Mouse (Mus musculus) G1E-ER4 (cell line): ENCODE data around the gene Hes5. TPM values are rescaled to one million over a fixed set of nuclear protein-coding genes. Genes with fewer than 3 reads are reported as not detected.

Source experiments
- GATA1 ChIP-seq: IDR thresholded peaks from one replicate; pipeline ENCODE4 v1.8.0; 2012; ENCODE audit warnings: low read length, inconsistent platforms
- polyA plus RNA-seq: library from polyadenylated mRNA; stranded (reverse); fragments of >175 nt; gene quantifications from 2 replicates; pipeline ENCODE4 v1.2.3, GENCODE M21; 2012

The Hes5 gene
- polyA plus RNA-seq, 1 experiment: not detected

DNA sequence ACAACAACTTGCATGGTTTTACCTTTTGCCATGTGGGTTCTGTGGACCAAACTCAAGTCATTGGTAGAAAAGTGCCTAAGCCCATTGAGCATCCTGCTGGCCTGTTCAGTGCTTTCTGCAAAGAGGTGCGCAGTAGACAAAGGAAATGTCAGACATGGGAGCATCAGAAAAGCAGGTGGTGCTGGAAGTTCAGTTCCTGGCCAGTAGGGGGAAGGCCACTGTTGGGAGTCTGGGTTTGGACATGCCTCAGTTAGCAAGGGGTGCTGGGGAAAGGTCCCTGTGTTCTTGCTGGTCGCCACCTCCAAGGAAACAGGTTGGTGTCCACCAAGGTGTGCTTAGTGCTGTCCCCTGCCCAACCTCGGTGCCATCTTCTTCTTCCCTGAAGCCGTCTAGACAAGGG lies 19.4 kb downstream of the Hes5 start:
- no peak for TF ChIP-seq GATA1

DNA sequence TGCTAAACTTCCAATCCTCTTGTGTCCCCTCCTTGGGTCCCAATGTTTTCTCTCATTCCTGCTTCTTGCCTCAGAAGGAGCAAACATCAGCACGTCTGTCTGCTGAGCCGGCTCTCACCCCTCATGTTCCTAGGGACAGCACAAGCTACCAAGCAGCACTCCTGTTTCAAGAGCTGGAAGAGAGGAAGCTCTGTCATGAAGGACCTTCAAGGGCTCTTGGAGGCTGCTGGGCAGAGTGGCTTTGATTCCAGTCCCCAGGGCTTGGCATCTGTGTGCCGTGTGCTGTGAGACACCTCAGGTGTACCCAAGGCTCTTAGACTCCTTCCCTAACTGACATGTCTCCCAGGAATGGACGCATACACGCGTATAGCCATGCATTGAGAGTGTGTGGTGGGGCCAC lies 20.4 kb downstream of the Hes5 start:
- no peak for TF ChIP-seq GATA1

DNA sequence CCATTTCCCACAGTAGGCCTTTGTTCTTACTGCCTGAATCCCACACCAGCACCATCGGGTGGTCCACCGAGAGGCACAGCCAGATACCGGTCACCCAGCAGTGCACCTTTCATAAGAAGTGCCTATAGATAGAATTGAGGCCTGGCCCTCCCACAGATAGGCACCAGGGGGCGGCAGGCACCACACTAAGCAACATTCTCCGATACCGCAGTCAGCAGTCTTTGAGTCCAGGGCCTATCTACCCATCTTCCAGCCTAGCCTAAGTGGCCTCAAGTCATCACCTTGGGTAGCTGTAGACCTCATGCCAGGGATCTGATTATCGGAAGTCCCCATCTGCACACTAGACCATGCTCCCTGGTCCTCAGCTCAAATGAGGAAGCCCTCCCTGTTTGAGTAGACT lies 20.8 kb downstream of the Hes5 start:
- no peak for TF ChIP-seq GATA1

DNA sequence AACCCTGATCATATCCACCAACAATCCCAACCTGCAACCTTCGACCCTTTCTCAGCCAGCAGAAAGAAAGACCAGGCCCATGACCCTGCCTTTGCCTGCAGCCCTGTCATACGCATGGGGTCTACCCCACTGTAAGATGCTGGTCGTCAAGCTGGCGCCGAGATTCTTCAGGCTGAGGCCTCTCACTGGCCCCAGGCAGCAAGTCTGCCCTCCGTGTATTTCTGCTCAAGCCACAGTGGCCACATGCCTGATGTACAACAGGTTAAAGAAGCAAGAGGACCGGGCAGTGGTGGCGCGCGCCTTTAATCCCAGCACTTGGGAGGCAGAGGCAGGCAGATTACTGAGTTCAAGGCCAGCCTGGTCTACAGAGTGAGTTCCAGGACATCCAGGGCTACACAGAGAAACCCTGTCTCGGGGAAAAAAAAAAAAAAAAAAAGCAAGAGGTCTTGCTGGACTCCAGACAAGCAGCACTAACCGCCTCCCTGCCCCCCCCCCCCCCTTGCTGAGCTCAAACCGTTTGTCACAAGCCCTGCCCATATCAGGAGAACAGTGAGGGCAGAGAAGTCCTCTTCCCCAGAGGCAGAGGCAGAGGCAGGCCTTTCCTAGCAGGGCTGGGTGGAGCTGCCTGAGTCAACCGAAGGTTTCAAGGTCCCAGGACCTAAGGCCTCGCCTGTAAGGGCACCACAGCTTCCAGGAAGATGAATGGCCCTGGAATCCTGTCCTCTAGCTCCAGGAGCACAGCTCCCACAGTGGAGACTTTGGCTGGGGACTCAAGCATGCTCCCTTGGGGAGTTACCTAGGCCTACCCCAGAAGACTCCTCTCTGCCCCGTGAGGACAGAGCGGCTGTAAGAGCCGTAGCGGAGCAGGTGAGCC lies 21.8 kb downstream of the Hes5 start:
- no peak for TF ChIP-seq GATA1

DNA sequence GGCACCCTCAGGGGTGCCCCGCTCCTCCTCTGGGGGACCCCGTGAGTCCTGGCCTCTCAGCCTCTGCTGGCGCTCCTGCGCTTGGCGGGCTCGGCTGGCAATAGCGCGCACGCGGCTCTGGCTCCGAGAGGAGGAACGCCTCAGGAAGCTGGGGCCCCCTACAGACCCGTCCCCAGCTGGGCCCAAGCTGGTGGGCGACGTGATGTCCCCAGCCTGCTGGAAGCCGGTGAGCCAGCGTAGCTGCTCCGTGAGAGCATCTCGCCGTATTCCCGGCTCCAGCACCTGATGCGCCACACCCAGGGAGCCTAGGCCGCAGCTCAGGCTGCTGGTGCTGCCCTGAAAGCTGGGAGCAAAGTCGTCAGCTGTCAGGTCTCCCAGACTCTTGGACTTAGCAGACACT lies 23.0 kb downstream of the Hes5 start:
- no peak for TF ChIP-seq GATA1

DNA sequence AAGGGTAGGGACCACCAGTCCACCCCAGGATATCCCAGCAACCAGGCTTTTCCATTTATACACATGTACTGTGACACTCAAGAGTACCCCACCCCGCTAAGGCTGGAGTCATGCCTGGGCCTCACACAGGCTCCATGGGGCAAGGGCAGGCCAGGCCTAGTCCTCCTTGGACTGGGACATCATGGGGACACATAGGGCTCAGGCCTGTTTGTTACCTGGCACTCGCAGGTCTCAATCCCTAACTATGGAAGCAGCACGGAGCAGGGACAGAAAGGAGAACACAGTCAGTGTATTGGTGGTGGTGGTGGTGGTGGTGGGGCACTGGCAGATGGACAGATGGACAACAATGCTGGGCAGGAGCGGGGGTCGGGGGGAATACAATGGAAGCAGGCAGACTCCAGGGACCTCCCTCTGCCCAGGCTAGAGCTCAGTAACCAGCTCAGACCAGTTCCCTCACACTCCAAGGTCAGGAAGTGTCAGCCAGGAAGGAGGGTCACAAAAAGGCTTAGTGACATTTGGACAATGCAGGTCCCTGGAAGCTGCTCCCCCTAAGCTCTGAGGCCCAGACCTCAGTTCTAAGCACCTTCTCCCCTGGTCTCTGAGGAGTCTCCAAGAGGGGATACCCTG lies 24.5 kb downstream of the Hes5 start:
- TF ChIP-seq GATA1: no peak

DNA sequence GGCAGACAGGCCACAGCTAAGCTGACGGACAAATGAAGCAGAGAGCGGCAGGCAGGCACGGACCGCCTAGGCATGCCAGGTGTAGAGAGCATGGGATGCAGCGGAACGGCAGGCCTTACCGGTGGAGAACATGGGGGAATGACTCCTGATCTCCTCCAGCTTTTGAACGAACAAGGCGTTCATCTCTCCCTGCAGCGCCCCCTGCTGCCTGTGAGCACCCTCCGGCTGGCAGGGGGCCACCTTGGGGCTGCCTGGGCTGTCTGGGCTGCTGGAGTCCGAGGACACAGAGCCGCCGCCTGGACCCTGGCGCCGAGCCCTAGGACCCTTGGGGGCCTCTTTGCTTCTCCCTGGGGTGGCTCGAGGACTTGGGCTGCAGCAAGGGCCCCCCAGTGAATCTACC lies 25.4 kb downstream of the Hes5 start:
- TF ChIP-seq GATA1: no peak

DNA sequence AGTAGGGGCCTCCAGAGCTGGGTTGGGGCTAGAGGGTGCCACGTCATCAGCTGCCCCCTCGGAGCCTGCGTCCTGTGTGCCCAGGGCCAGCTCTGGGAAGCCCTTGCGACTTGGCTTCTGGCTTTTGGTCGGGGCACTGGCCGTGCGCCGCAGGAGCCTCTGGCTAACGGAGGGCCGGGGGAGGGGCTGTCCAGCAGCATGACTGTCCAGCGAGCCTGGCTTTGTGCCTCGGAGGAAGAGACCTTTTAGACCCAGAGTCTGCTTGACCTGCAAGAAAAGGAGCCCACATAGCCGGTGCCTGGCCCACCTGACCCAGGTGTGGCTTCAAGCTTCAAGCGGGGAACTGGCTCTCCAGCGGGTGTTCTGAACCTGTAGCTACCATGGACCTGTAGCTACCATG lies 26.0 kb downstream of the Hes5 start:
- TF ChIP-seq GATA1: no peak

DNA sequence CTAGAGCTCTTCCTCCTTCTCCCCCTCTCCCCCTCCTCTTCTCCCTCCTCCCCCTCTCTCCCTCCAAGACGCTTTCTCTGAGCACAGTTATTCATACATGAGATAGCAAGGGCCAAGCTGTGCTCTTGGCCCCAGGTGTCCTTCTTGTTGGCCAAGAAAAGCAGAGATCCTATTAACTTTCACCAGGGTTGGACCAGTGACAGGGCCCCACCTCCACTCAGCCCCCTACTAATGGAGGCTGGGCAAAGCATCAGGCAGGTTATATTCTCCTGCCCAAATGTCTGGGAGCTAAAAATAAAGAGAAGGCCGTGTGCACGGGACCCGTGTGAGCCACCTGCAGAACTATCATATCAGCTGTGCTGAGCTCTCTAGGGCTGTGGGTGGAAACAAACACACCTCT lies 34.2 kb downstream of the Hes5 start:
- no peak for TF ChIP-seq GATA1

DNA sequence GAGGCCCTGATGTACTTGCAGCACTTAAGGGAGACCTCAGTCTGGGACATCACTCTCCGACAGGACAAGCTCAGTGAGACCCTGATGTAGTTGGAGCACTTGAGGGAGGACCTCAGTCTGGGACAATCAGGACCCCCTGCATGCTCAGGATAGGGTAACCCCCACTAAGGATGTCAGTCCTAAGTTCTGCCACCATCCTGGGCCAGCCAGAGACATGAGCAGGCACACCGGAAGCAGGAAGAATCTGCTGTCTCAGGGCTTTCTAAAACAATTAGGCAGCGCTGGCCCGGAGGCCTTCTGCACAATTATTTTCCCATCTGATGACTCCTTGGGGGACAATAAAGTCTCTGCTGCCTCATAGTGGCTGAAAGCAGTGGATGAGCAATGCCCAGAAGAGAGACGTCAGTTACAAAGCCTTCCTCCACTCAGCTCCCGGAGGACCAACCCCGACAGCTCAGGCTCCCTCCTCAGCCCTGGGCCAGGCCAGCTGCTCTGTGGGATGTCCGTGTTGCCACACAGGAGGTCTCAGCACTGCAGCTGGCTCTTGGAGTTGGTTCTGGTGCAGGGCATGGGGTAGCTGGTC lies 35.9 kb downstream of the Hes5 start:
- no peak for TF ChIP-seq GATA1

DNA sequence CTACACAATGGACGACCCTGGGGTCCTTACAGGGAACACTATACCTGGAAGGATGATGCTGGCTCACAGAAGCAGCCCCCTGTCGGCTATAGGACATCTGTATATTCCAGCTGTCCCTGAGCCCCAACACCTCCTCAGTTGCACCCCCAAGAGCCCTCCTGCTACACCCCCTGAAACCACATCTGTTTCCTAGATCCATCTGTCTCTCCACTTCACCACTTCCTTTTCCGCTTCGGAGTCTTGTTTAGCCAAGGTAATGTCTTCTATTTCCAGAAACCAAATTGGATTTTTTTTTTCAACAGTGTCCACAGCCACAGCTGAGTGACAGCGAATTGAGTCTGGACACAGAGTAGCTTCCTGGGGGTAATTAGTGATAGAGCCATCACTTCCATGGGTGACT lies 38.7 kb downstream of the Hes5 start:
- TF ChIP-seq GATA1: no peak

DNA sequence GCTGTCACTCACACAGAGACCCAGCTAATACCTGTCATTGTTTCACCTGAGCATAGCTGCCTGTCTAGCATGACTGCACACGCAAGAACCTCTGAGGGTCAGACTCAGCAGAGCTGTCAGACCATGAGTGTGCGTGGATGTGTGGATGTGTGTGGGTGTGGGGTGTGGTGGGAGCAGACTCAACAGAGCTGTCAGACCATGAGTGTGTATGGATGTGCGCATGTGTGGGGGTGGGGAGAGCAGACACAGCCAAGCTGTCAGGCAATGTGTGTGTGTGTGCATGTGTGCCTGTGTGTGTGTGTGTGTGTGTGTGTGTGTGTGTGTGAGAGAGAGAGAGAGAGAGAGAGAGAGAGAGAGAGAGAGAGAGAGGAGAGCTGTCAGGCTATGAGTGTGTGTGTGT lies 44.6 kb downstream of the Hes5 start:
- TF ChIP-seq GATA1: no peak

DNA sequence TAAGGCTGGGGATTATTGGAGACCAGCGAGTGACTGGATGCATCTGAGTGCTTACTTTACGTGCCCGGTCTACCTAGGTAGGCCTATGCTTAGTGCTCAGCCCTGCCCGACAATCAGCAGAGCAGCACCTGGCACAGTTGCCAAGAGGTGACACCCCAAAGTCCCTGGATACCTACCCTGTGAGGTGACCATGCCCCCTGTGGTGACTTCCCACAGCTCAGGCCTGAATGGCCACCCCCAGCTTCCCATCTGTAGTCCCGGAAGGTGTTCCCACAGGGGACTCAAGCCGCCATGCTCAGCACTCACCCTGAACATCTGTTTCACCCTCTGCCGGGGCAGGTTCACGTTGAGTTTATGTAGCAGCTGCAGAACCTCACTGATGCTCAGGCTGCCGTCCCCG lies 45.6 kb downstream of the Hes5 start:
- TF ChIP-seq GATA1: no peak

DNA sequence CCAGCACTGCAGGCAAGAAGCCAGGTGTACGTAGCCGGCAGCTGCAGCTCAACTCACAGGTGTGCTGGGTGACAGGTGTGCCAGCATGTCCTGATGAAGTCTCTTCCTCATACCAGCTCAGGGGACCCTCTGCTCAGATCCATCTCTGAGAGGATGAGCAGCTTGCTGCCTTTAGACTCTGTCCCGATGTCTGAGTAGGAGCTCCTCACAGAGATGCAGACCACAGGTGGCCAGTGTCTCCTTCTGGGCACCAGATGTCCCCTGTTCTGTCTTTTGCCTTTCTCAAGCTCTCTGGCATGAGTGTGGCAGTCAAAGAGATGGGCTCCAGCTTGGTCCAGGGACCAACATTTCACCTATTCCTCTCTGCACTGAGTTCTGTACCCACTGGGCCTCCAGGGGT lies 46.9 kb downstream of the Hes5 start:
- TF ChIP-seq GATA1: no peak

DNA sequence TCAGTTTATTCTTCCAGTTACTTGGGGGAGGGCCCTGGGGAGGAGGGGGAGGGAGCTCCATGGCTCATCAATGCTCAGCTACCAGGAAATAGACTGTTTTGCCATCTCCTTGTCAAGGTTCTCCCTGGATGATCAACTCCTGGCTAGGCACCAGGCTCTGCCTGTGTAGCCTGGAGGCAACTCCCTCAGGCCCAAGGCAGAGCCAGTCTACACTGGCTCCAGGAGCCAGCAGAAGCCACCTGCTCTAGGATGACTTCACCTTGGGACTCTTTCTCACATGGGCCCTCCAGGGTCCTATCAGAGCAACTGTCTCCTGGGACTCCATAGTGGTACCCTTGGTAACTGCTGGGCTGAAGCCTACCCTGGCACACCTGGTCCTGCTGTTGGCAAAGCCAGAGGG lies 47.4 kb downstream of the Hes5 start:
- no peak for TF ChIP-seq GATA1

DNA sequence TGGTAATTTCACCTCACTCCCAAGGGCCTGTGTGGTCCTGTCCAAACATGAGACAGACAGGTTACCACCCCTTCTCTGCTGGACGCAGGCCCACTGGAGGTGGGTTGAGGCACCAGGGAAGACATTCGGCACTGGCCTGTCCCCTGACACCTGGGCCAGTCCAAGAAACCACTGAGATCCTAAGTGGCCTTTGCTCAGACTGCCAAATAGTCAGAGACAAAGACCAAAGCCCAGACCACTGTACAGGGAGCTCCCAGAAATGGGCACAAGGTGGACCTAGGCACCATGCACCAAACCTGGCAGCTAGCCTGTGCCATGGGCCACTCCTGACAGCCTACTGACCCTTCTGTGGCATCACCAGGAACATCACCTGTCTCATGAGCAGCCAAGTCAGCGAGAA lies 48.5 kb downstream of the Hes5 start:
- no peak for TF ChIP-seq GATA1

DNA sequence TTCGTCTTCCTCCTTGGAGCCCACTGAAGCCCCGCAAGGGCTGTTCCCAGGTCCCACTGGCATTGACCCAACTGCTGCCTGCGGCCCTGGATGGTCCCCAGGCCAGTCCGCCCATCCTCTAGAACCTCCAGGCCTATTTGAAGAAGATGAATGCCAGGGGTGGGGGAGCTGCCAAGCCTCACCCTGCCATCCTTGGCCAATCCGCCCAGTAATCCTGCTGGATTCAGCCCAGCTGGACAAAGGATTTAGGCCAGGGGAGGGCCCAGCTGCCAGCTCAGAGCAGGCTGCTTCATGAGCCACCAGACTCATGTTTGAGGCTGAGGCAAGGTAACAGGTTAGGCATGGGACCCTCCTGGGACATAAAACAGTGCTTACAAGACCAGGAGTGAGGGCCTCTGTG lies 50.1 kb downstream of the Hes5 start:
- no peak for TF ChIP-seq GATA1
